Mouse (Mus musculus) spleen, adult 2 months (tissue): ENCODE data around the gene Vav2.

ENCODE experiments used
- CTCF ChIP-seq: fragments of 200-500 bp; IDR thresholded peaks from 2 replicates; pipeline ENCODE4 v1.5.1; 2011; ENCODE audit warnings: mild to moderate bottlenecking, inconsistent platforms; ENCODE audit not compliant: insufficient read depth, insufficient read length, insufficient replicate concordance; ENCODE audit errors: extremely low read depth
- POLR2A ChIP-seq: fragments of 200-500 bp; IDR thresholded peaks from 2 replicates; pipeline ENCODE4 v1.6.1; 2011; ENCODE audit warnings: low read depth, low read length, inconsistent platforms

DNA sequence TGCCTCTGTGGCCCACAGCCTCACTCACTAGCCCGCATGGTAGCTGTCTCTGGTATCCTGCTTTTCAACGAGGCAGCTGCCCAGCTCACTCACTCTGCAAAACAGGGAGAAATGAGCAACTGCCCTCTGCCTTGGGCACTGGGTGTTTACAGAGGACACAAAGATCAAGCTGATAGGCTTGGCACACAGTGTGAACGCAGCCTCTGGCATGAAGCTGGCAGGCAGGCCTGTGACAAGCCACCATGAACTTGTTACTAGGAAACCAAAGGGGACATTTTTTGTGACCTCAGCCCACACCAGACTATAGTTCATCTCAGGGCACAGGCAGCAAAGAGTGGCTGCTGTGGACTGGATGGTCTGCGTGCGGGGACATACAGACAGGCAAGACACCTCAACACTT lies 115.9 kb downstream of the Vav2 start:
- TF ChIP-seq CTCF, result no peak
- no peak for TF ChIP-seq POLR2A
